Mouse (Mus musculus): ENCODE measurements around the gene Pex7.

The Pex7 gene

GRCm38 (mm10) chr10:19947441-19947840 is 40.0 kb upstream of the Pex7 start:
- Histone ChIP-seq H3K36me3 (ENCODE audit: insufficient read depth, low read length) (no peaks in the 10 kb centered on the region), H3K27me3 (ENCODE audit: insufficient read depth, low read length) (no peaks in the 10 kb centered on the region), H3K9me3 (ENCODE audit: low read length) (no peaks in the 10 kb centered on the region), H3K4me1 (replicated peaks; ENCODE audit: low read depth, low read length) (no peaks in the 10 kb centered on the region), H3K4me3 (replicated peaks; ENCODE audit: low read length) (no peak overlapping the region)
- TF ChIP-seq CTCF (conservative IDR thresholded peaks at IDR 0.05; ENCODE audit: low read length) = no peak
- TF ChIP-seq NANOG (IDR thresholded peaks at IDR 0.05; ENCODE audit: borderline replicate concordance, low read length) = no peak
- no peak for TF ChIP-seq POU5F1 (IDR thresholded peaks at IDR 0.05; ENCODE audit: borderline replicate concordance, low read length)

DNA sequence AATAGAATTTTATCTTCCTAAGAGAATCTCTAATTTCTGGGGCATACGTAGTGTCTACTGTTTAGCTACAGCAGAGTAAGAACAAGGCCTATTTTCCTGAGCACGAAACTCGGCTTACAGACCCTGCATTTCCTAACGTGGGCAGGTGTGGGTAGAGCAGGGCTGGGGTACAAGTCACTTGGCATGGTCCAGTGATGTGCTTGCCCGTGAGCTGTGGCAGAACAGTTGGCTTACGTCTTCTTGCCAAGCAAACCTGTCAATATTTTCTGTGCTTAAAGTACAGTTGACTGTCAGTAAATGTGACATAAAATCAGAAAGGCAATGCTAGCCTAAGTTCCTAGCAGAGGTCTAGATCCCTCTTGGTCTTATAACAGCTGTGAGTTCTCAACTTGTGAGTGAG is 39.2 kb upstream of the Pex7 start:
- Histone ChIP-seq H3K27me3 (ENCODE audit: insufficient read depth, low read length) (no peaks in the 10 kb centered on the region), H3K36me3 (ENCODE audit: insufficient read depth, low read length) (no peaks in the 10 kb centered on the region), H3K4me1 (replicated peaks; ENCODE audit: low read depth, low read length) (no peaks in the 10 kb centered on the region), H3K4me3 (replicated peaks; ENCODE audit: low read length) (no peak overlapping the region), H3K9me3 (ENCODE audit: low read length) (no peaks in the 10 kb centered on the region)
- TF ChIP-seq POU5F1 (IDR thresholded peaks at IDR 0.05; ENCODE audit: borderline replicate concordance, low read length) (no peak), CTCF (conservative IDR thresholded peaks at IDR 0.05; ENCODE audit: low read length) (no peak), NANOG (IDR thresholded peaks at IDR 0.05; ENCODE audit: borderline replicate concordance, low read length) (no peak)

DNA sequence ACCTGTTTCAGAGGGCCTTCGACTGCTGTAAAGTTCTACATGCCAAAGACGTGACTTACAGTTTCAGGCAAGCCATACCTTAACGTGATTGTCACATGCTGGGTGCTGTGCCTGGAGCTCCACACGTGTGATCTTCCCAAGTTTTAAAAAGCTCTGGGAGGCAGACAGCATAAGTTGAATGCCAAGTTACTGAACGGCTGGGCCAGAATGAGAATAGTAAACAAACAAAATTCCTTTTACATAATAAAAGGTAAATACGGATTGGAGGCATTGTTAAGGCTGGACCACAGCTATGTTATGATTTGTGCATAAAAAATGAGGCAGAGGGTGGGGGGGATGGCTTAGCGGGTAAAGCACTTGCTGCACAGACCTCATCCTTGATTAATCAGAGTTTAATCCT is 38.2 kb upstream of the Pex7 start:
- Histone ChIP-seq H3K36me3 (ENCODE audit: insufficient read depth, low read length) (no peaks in the 10 kb centered on the region), H3K9me3 (ENCODE audit: low read length) (no peaks in the 10 kb centered on the region), H3K4me3 (replicated peaks; ENCODE audit: low read length) (no peak overlapping the region), H3K27me3 (ENCODE audit: insufficient read depth, low read length) (no peaks in the 10 kb centered on the region), H3K4me1 (replicated peaks; ENCODE audit: low read depth, low read length) (no peaks in the 10 kb centered on the region)
- TF ChIP-seq CTCF (conservative IDR thresholded peaks at IDR 0.05; ENCODE audit: low read length) (no peak), POU5F1 (IDR thresholded peaks at IDR 0.05; ENCODE audit: borderline replicate concordance, low read length) (no peak), NANOG (IDR thresholded peaks at IDR 0.05; ENCODE audit: borderline replicate concordance, low read length) (no peak)

DNA sequence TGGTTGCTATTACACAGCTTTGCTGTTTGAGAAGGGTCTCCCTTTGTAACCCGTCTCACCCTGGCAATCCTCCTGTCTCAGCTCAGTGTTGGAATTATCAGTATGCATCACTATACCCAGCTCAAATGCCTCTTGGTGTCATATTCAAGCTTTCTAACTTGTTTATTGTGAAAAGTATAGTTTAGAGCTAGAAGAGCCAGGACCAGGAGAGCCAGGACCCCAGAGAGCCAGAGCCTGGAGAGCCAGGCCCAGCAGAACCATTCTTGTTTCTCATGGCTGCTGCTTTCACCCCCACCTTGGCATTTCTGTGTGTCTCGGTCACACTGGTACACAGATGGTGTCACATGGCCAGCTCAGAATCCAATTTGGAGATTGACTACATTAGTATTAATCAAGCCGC is 35.1 kb upstream of the Pex7 start:
- Histone ChIP-seq H3K36me3 (ENCODE audit: insufficient read depth, low read length) (no peaks in the 10 kb centered on the region), H3K4me3 (replicated peaks; ENCODE audit: low read length) (no peak overlapping the region), H3K4me1 (replicated peaks; ENCODE audit: low read depth, low read length) (no peaks in the 10 kb centered on the region; the same call in 1 of the 2 replicates), H3K9me3 (ENCODE audit: low read length) (no peaks in the 10 kb centered on the region), H3K27me3 (ENCODE audit: insufficient read depth, low read length) (peaks cover 17% of the 10 kb centered on the region)
- TF ChIP-seq POU5F1 (IDR thresholded peaks at IDR 0.05; ENCODE audit: borderline replicate concordance, low read length) (no peak), NANOG (IDR thresholded peaks at IDR 0.05; ENCODE audit: borderline replicate concordance, low read length) (no peak), CTCF (conservative IDR thresholded peaks at IDR 0.05; ENCODE audit: low read length) (no peak)

GRCm38 (mm10) chr10:19941914-19942313 is 34.4 kb upstream of the Pex7 start:
- no peak for TF ChIP-seq NANOG (IDR thresholded peaks at IDR 0.05; ENCODE audit: borderline replicate concordance, low read length)
- no peak for TF ChIP-seq POU5F1 (IDR thresholded peaks at IDR 0.05; ENCODE audit: borderline replicate concordance, low read length)
- no peak for TF ChIP-seq CTCF (conservative IDR thresholded peaks at IDR 0.05; ENCODE audit: low read length)
- H3K27me3 ChIP-seq (ENCODE audit: insufficient read depth, low read length) = peaks cover 24% of the 10 kb centered on the region
- no peaks in the 10 kb centered on the region for H3K36me3 ChIP-seq (ENCODE audit: insufficient read depth, low read length)
- no peaks in the 10 kb centered on the region; the same call in 1 of the 2 replicates for H3K4me1 ChIP-seq (replicated peaks; ENCODE audit: low read depth, low read length)
- no peak overlapping the region for H3K4me3 ChIP-seq (replicated peaks; ENCODE audit: low read length)
- H3K9me3 ChIP-seq (ENCODE audit: low read length) = no peaks in the 10 kb centered on the region

DNA sequence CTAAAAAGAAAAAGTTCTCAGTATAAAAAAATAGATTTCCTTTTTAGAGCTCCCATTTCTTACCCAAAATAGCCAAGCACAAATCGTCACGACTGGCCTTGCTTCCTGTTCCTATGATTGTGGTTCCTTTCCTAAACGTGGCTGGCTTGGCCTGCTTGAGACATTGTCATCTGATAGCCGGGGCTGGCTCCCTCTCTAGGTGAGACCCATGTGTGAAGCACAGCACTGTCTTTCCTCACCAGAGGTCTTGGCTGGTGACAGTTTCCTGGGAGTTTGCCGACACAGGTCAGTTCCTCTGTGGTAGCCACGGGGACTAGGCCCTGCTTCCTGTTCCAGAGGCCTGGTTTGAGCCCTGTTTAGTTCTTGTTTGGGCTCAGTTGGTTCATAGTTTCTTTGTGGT is 33.6 kb upstream of the Pex7 start:
- Histone ChIP-seq H3K4me1 (replicated peaks; ENCODE audit: low read depth, low read length) (no peaks in the 10 kb centered on the region; the same call in 1 of the 2 replicates), H3K27me3 (ENCODE audit: insufficient read depth, low read length) (peaks cover 29% of the 10 kb centered on the region), H3K4me3 (replicated peaks; ENCODE audit: low read length) (no peak overlapping the region), H3K36me3 (ENCODE audit: insufficient read depth, low read length) (no peaks in the 10 kb centered on the region), H3K9me3 (ENCODE audit: low read length) (no peaks in the 10 kb centered on the region)
- no peak for TF ChIP-seq NANOG (IDR thresholded peaks at IDR 0.05; ENCODE audit: borderline replicate concordance, low read length)
- no peak for TF ChIP-seq POU5F1 (IDR thresholded peaks at IDR 0.05; ENCODE audit: borderline replicate concordance, low read length)
- no peak for TF ChIP-seq CTCF (conservative IDR thresholded peaks at IDR 0.05; ENCODE audit: low read length)

GRCm38 (mm10) chr10:19940626-19941025 is 33.1 kb upstream of the Pex7 start:
- no peaks in the 10 kb centered on the region; the same call in 1 of the 2 replicates for H3K4me1 ChIP-seq (replicated peaks; ENCODE audit: low read depth, low read length)
- no peaks in the 10 kb centered on the region for H3K9me3 ChIP-seq (ENCODE audit: low read length)
- H3K36me3 ChIP-seq (ENCODE audit: insufficient read depth, low read length) = no peaks in the 10 kb centered on the region
- TF ChIP-seq CTCF (conservative IDR thresholded peaks at IDR 0.05; ENCODE audit: low read length) (no peak), NANOG (IDR thresholded peaks at IDR 0.05; ENCODE audit: borderline replicate concordance, low read length) (no peak), POU5F1 (IDR thresholded peaks at IDR 0.05; ENCODE audit: borderline replicate concordance, low read length) (no peak)
- no peak overlapping the region for H3K4me3 ChIP-seq (replicated peaks; ENCODE audit: low read length)
- H3K27me3 ChIP-seq (ENCODE audit: insufficient read depth, low read length) = peaks cover 33% of the 10 kb centered on the region

- TF ChIP-seq POU5F1 (IDR thresholded peaks at IDR 0.05; ENCODE audit: borderline replicate concordance, low read length) (no peak), NANOG (IDR thresholded peaks at IDR 0.05; ENCODE audit: borderline replicate concordance, low read length) (no peak), CTCF (conservative IDR thresholded peaks at IDR 0.05; ENCODE audit: low read length) (no peak)
- Histone ChIP-seq H3K27me3 (ENCODE audit: insufficient read depth, low read length) (peaks cover 37% of the 10 kb centered on the region), H3K4me1 (replicated peaks; ENCODE audit: low read depth, low read length) (peaks cover 3% of the 10 kb centered on the region)
Measured at GRCm38 (mm10) chr10:19940127-19940526, 32.6 kb upstream of the Pex7 start.

DNA sequence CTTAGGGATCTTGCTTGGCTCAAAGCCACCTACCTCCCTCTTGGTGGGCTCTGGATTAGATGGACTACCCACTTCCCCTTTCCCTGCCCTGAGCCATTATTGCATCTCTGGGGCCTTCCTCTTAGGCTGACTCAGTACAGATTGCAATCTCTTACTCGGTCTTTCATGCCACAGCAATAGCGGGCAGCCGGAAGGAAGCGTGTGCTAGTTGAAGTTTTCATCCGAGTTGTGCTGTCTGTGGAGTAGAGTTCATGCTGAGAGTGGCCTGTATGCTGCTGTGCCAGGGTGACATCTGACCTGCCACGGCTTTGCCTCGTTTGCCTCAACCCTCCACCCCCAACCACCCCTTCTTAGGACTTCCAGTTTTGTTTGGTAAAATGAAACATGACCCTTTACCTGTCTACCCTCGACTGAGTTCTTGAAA is 31.8 kb upstream of the Pex7 start:
- peaks cover 46% of the 10 kb centered on the region for H3K27me3 ChIP-seq (ENCODE audit: insufficient read depth, low read length)
- no peaks in the 10 kb centered on the region for H3K9me3 ChIP-seq (ENCODE audit: low read length)
- no peak overlapping the region for H3K4me3 ChIP-seq (replicated peaks; ENCODE audit: low read length)
- no peak for TF ChIP-seq POU5F1 (IDR thresholded peaks at IDR 0.05; ENCODE audit: borderline replicate concordance, low read length)
- TF ChIP-seq NANOG (IDR thresholded peaks at IDR 0.05; ENCODE audit: borderline replicate concordance, low read length) = no peak
- TF ChIP-seq CTCF (conservative IDR thresholded peaks at IDR 0.05; ENCODE audit: low read length) = no peak
- peaks cover 6% of the 10 kb centered on the region for H3K4me1 ChIP-seq (replicated peaks; ENCODE audit: low read depth, low read length)
- H3K36me3 ChIP-seq (ENCODE audit: insufficient read depth, low read length) = no peaks in the 10 kb centered on the region

More at GRCm38 (mm10) chr10:19940127-19940526, 32.6 kb upstream of the Pex7 start:
- H3K9me3 ChIP-seq (ENCODE audit: low read length) = no peaks in the 10 kb centered on the region
- H3K36me3 ChIP-seq (ENCODE audit: insufficient read depth, low read length) = no peaks in the 10 kb centered on the region
- H3K4me3 ChIP-seq (replicated peaks; ENCODE audit: low read length) = no peak overlapping the region
